Mouse (Mus musculus) MEL (cell line): ENCODE measurements around the gene Snapc2.

Experiments
- BHLHE40 ChIP-seq: IDR thresholded peaks from 2 replicates; pipeline ENCODE4 v1.6.1; 2012; ENCODE audit warnings: low read depth, mild to moderate bottlenecking, inconsistent platforms, low read length, improper control_type of control experiment, borderline replicate concordance
- CHD1 ChIP-seq: IDR thresholded peaks from 2 replicates; pipeline ENCODE4 v1.6.1; 2012; ENCODE audit warnings: low read depth, mild to moderate bottlenecking, inconsistent platforms, low read length, improper control_type of control experiment
- CHD2 ChIP-seq: IDR thresholded peaks from 2 replicates; pipeline ENCODE4 v1.6.1; 2011; ENCODE audit warnings: low read length, improper control_type of control experiment
- CTCF ChIP-seq, 3 experiments: IDR thresholded peaks in 2 of 3; conservative IDR thresholded peaks in 1 of 3; 2 replicates each; pipeline ENCODE4 v1.5.1; 2011 to 2012; ENCODE audit warnings: low read length in 3 of 3, low read depth in 2 of 3, mild to moderate bottlenecking in 2 of 3, improper control_type of control experiment in 1 of 3, inconsistent platforms in 1 of 3, mixed read lengths in 1 of 3, moderate library complexity in 1 of 3; ENCODE audit not compliant: control insufficient read depth in 1 of 3, insufficient read depth in 1 of 3, poor library complexity in 1 of 3, severe bottlenecking in 1 of 3
- E2F4 ChIP-seq: IDR thresholded peaks from 2 replicates; pipeline ENCODE4 v1.6.1; 2011; ENCODE audit warnings: low read depth, low read length, improper control_type of control experiment, borderline replicate concordance
- EP300 ChIP-seq, 2 experiments: IDR thresholded peaks; 2 replicates each; pipeline ENCODE4 v1.6.1; 2011; ENCODE audit warnings: improper control_type of control experiment in 2 of 2, low read length in 2 of 2, low read depth in 1 of 2, mild to moderate bottlenecking in 1 of 2
- GABPA ChIP-seq: IDR thresholded peaks from 2 replicates; pipeline ENCODE4 v1.6.1; 2012; ENCODE audit warnings: low read depth, mild to moderate bottlenecking, inconsistent platforms, low read length, improper control_type of control experiment, moderate library complexity
- MAX ChIP-seq: IDR thresholded peaks from 2 replicates; pipeline ENCODE4 v1.6.1; 2011; ENCODE audit warnings: low read length, improper control_type of control experiment
- MXI1 ChIP-seq: IDR thresholded peaks from 2 replicates; pipeline ENCODE4 v1.6.1; 2011; ENCODE audit warnings: mild to moderate bottlenecking, low read depth, low read length, improper control_type of control experiment
- MYC ChIP-seq: IDR thresholded peaks from 2 replicates; pipeline ENCODE4 v1.6.1; 2011; ENCODE audit warnings: low read depth, mild to moderate bottlenecking, low read length, improper control_type of control experiment, moderate library complexity
- NRF1 ChIP-seq: IDR thresholded peaks from 2 replicates; pipeline ENCODE4 v1.6.1; 2014; ENCODE audit warnings: low read depth, mild to moderate bottlenecking, inconsistent platforms, low read length, improper control_type of control experiment, moderate library complexity; ENCODE audit not compliant: poor library complexity, insufficient read depth, severe bottlenecking
- POLR2A ChIP-seq, 2 experiments: IDR thresholded peaks; 2 replicates each; pipeline ENCODE4 v1.6.1; 2011 to 2012; ENCODE audit warnings: low read length in 2 of 2, mild to moderate bottlenecking in 2 of 2, control low read depth in 1 of 2, improper control_type of control experiment in 1 of 2, low read depth in 1 of 2, moderate library complexity in 1 of 2; ENCODE audit not compliant: control insufficient read depth in 1 of 2, insufficient read depth in 1 of 2, poor library complexity in 1 of 2
- POLR2AphosphoS2 ChIP-seq: IDR thresholded peaks from 2 replicates; pipeline ENCODE4 v1.6.1; 2011; ENCODE audit warnings: low read length, improper control_type of control experiment
- ZC3H11A ChIP-seq: IDR thresholded peaks from 2 replicates; pipeline ENCODE4 v1.6.1; 2012; ENCODE audit warnings: low read depth, mild to moderate bottlenecking, inconsistent platforms, low read length, improper control_type of control experiment

DNA sequence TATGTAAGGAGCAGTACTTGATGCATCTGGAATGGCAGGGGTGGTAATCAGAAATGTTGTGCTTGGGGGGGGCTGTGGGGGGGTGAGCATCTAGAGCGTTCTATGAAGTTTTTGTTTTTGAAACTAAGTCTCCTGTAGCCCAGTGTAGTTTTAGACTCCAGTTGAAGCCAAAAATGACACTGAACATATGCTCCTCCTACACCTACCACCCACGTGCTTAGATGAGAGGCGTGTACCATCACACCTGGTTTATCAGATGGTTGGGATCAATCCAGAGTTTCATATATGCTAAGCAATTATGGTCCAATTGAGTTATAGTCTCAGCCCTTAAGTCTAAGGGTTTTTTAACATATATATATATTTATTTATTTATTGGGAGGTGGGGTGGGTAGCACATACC, 33.3 kb upstream of the Snapc2 start:
- no peak for TF ChIP-seq EP300 (IDR thresholded peaks at IDR 0.05; ENCODE audit: low read depth in 1 of 2, low read length in 2 of 2)
- TF ChIP-seq POLR2A (IDR thresholded peaks at IDR 0.05; ENCODE audit: control insufficient read depth in 1 of 2, insufficient read depth in 1 of 2, low read depth in 1 of 2, low read length in 2 of 2, poor library complexity in 1 of 2): no peak
- no peak for TF ChIP-seq CTCF (IDR thresholded peaks at IDR 0.05 in 2 of 3, conservative IDR thresholded peaks at IDR 0.05 in 1 of 3; ENCODE audit: control insufficient read depth in 1 of 3, insufficient read depth in 1 of 3, low read depth in 2 of 3, low read length in 3 of 3, poor library complexity in 1 of 3, severe bottlenecking in 1 of 3)
- TF ChIP-seq CHD2: no peak
- TF ChIP-seq E2F4: no peak
- no peak for TF ChIP-seq MXI1
- no peak for TF ChIP-seq MAX
- no peak for TF ChIP-seq GABPA
- no peak for TF ChIP-seq BHLHE40
- no peak for TF ChIP-seq ZC3H11A
- TF ChIP-seq NRF1: no peak
- TF ChIP-seq MYC: no peak
- TF ChIP-seq POLR2AphosphoS2: no peak
- TF ChIP-seq CHD1: no peak
